Mouse (Mus musculus): ENCODE data around the gene Aggf1. TPM values are rescaled to one million over a fixed set of nuclear protein-coding genes. Genes with fewer than 3 reads are reported as not detected.

The Aggf1 gene
- 42.3 and 47.3 TPM in 2 replicates for polyA plus RNA-seq (2015; fragmentation: Nextera tagmentation; extraction: Ambion mirVana)

- H3K9ac ChIP-seq (replicated peaks; ENCODE audit: low read depth, low read length) = peak within 1 kb of the TSS; percentile 86
- H3K27ac ChIP-seq (ENCODE audit: low read length) = peak within 1 kb of the TSS; percentile 75
- peak within 1 kb of the TSS; percentile 84 for H3K4me3 ChIP-seq (replicated peaks; ENCODE audit: low read length)
- peak within 1 kb of the TSS; percentile 87 for H3K4me2 ChIP-seq (ENCODE audit: low read length)
- ATAC-seq = peak; percentile 99
- H3K4me1 ChIP-seq (replicated peaks; ENCODE audit: control insufficient read depth, insufficient read depth, low read length) = peaks cover 16% of the 10 kb centered on the region
- no peaks in the 10 kb centered on the region for H3K9me3 ChIP-seq (ENCODE audit: control insufficient read depth, low read length)
- no peaks in the 10 kb centered on the region for H3K27me3 ChIP-seq (replicated peaks; ENCODE audit: control insufficient read depth, insufficient read depth, low read length)
- under 1% methylated on average over 85 of the region's 86 CpGs for WGBS
- peaks cover 11% of the 10 kb centered on the region for H3K36me3 ChIP-seq (ENCODE audit: control insufficient read depth, insufficient read depth)
Measured at GRCm38 (mm10) chr13:95374701-95375553, at the start of gene Aggf1. Gene Aggf1, minus strand, starts transcription at chr13:95375352.

GRCm38 (mm10) chr13:95424932-95425331, 49.8 kb upstream of the Aggf1 start:
- 74% methylated on average over 7 of the region's 7 CpGs for WGBS
- H3K9me3 ChIP-seq (ENCODE audit: control insufficient read depth, low read length) = no peaks in the 10 kb centered on the region
- H3K27ac ChIP-seq (ENCODE audit: low read length) = no peak overlapping the region
- no peaks in the 10 kb centered on the region for H3K36me3 ChIP-seq (ENCODE audit: control insufficient read depth, insufficient read depth)
- H3K4me1 ChIP-seq (replicated peaks; ENCODE audit: control insufficient read depth, insufficient read depth, low read length) = peaks cover 7% of the 10 kb centered on the region
- H3K4me2 ChIP-seq (ENCODE audit: low read length) = no peak overlapping the region
- no peak overlapping the region for H3K4me3 ChIP-seq (replicated peaks; ENCODE audit: low read length)
- H3K27me3 ChIP-seq (replicated peaks; ENCODE audit: control insufficient read depth, insufficient read depth, low read length) = no peaks in the 10 kb centered on the region
- peak; percentile 40; the same call in 1 of the 2 replicates for ATAC-seq
- no peak overlapping the region for H3K9ac ChIP-seq (replicated peaks; ENCODE audit: low read depth, low read length)

GRCm38 (mm10) chr13:95419204-95419749, 44.1 kb upstream of the Aggf1 start:
- Histone ChIP-seq H3K4me2 (ENCODE audit: low read length) (peak overlapping the region; percentile 17), H3K4me1 (replicated peaks; ENCODE audit: control insufficient read depth, insufficient read depth, low read length) (peaks cover 11% of the 10 kb centered on the region), H3K9ac (replicated peaks; ENCODE audit: low read depth, low read length) (no peak overlapping the region), H3K9me3 (ENCODE audit: control insufficient read depth, low read length) (no peaks in the 10 kb centered on the region), H3K27me3 (replicated peaks; ENCODE audit: control insufficient read depth, insufficient read depth, low read length) (no peaks in the 10 kb centered on the region), H3K36me3 (ENCODE audit: control insufficient read depth, insufficient read depth) (no peaks in the 10 kb centered on the region), H3K27ac (ENCODE audit: low read length) (peak overlapping the region; percentile 4; the same call in 1 of the 2 replicates), H3K4me3 (replicated peaks; ENCODE audit: low read length) (no peak overlapping the region)
- WGBS = 20% methylated on average over 8 of the region's 8 CpGs
- ATAC-seq = peak; percentile 77

- H3K27me3 ChIP-seq (replicated peaks; ENCODE audit: control insufficient read depth, insufficient read depth, low read length) = no peaks in the 10 kb centered on the region
- ATAC-seq = 0 out of 2 replicates have a peak, but pooled peaks have one; percentile 8
- H3K36me3 ChIP-seq (ENCODE audit: control insufficient read depth, insufficient read depth) = no peaks in the 10 kb centered on the region
- H3K9me3 ChIP-seq (ENCODE audit: control insufficient read depth, low read length) = no peaks in the 10 kb centered on the region
- no peak overlapping the region for H3K4me3 ChIP-seq (replicated peaks; ENCODE audit: low read length)
- peaks cover 11% of the 10 kb centered on the region for H3K4me1 ChIP-seq (replicated peaks; ENCODE audit: control insufficient read depth, insufficient read depth, low read length)
- H3K4me2 ChIP-seq (ENCODE audit: low read length) = peak overlapping the region; percentile 17; the same call in 1 of the 2 replicates
- 27% methylated on average over 6 of the region's 6 CpGs for WGBS
- no peak overlapping the region for H3K9ac ChIP-seq (replicated peaks; ENCODE audit: low read depth, low read length)
- no peak overlapping the region for H3K27ac ChIP-seq (ENCODE audit: low read length)
Measured at GRCm38 (mm10) chr13:95418575-95419203, 43.5 kb upstream of the Aggf1 start.

- H3K9me3 ChIP-seq (ENCODE audit: control insufficient read depth, low read length) = no peaks in the 10 kb centered on the region
- no peak overlapping the region for H3K4me2 ChIP-seq (ENCODE audit: low read length)
- no peaks in the 10 kb centered on the region for H3K36me3 ChIP-seq (ENCODE audit: control insufficient read depth, insufficient read depth)
- no peak overlapping the region for H3K4me3 ChIP-seq (replicated peaks; ENCODE audit: low read length)
- no peak for ATAC-seq
- 70% methylated on average over 2 of the region's 2 CpGs for WGBS
- H3K9ac ChIP-seq (replicated peaks; ENCODE audit: low read depth, low read length) = no peak overlapping the region
- no peaks in the 10 kb centered on the region for H3K27me3 ChIP-seq (replicated peaks; ENCODE audit: control insufficient read depth, insufficient read depth, low read length)
- no peaks in the 10 kb centered on the region for H3K4me1 ChIP-seq (replicated peaks; ENCODE audit: control insufficient read depth, insufficient read depth, low read length)
- H3K27ac ChIP-seq (ENCODE audit: low read length) = no peak overlapping the region
Measured at GRCm38 (mm10) chr13:95412257-95412656, 37.1 kb upstream of the Aggf1 start.

- H3K27ac ChIP-seq (ENCODE audit: low read length) = no peak overlapping the region
- ATAC-seq = no peak
- no peak overlapping the region for H3K4me3 ChIP-seq (replicated peaks; ENCODE audit: low read length)
- H3K4me1 ChIP-seq (replicated peaks; ENCODE audit: control insufficient read depth, insufficient read depth, low read length) = no peaks in the 10 kb centered on the region
- H3K9me3 ChIP-seq (ENCODE audit: control insufficient read depth, low read length) = no peaks in the 10 kb centered on the region; the same call in 1 of the 2 replicates
- no peak overlapping the region for H3K9ac ChIP-seq (replicated peaks; ENCODE audit: low read depth, low read length)
- H3K27me3 ChIP-seq (replicated peaks; ENCODE audit: control insufficient read depth, insufficient read depth, low read length) = no peaks in the 10 kb centered on the region; the same call in 1 of the 2 replicates
- H3K36me3 ChIP-seq (ENCODE audit: control insufficient read depth, insufficient read depth) = no peaks in the 10 kb centered on the region
- 87% methylated on average over 7 of the region's 7 CpGs for WGBS
- no peak overlapping the region for H3K4me2 ChIP-seq (ENCODE audit: low read length)
Measured at GRCm38 (mm10) chr13:95393242-95393641, 18.1 kb upstream of the Aggf1 start.

GRCm38 (mm10) chr13:95389866-95390865, 15.0 kb upstream of the Aggf1 start:
- H3K4me3 ChIP-seq (replicated peaks; ENCODE audit: low read length) = no peak overlapping the region
- ATAC-seq = peak; percentile 71
- 33% methylated on average over 24 of the region's 24 CpGs for WGBS
- H3K27me3 ChIP-seq (replicated peaks; ENCODE audit: control insufficient read depth, insufficient read depth, low read length) = no peaks in the 10 kb centered on the region; the same call in 1 of the 2 replicates
- no peaks in the 10 kb centered on the region for H3K36me3 ChIP-seq (ENCODE audit: control insufficient read depth, insufficient read depth)
- H3K9me3 ChIP-seq (ENCODE audit: control insufficient read depth, low read length) = no peaks in the 10 kb centered on the region; the same call in 1 of the 2 replicates
- no peak overlapping the region for H3K27ac ChIP-seq (ENCODE audit: low read length)
- no peaks in the 10 kb centered on the region for H3K4me1 ChIP-seq (replicated peaks; ENCODE audit: control insufficient read depth, insufficient read depth, low read length)
- H3K4me2 ChIP-seq (ENCODE audit: low read length) = no peak overlapping the region
- H3K9ac ChIP-seq (replicated peaks; ENCODE audit: low read depth, low read length) = no peak overlapping the region

- WGBS = 88% methylated on average over 5 of the region's 5 CpGs
- H3K27ac ChIP-seq (ENCODE audit: low read length) = no peak overlapping the region
- no peaks in the 10 kb centered on the region; the same call in 1 of the 2 replicates for H3K27me3 ChIP-seq (replicated peaks; ENCODE audit: control insufficient read depth, insufficient read depth, low read length)
- no peak overlapping the region for H3K4me2 ChIP-seq (ENCODE audit: low read length)
- H3K9ac ChIP-seq (replicated peaks; ENCODE audit: low read depth, low read length) = no peak overlapping the region
- no peak for ATAC-seq
- no peaks in the 10 kb centered on the region for H3K36me3 ChIP-seq (ENCODE audit: control insufficient read depth, insufficient read depth)
- H3K4me3 ChIP-seq (replicated peaks; ENCODE audit: low read length) = no peak overlapping the region
- H3K9me3 ChIP-seq (ENCODE audit: control insufficient read depth, low read length) = no peaks in the 10 kb centered on the region
- H3K4me1 ChIP-seq (replicated peaks; ENCODE audit: control insufficient read depth, insufficient read depth, low read length) = no peaks in the 10 kb centered on the region
Measured at GRCm38 (mm10) chr13:95388226-95388625, 13.1 kb upstream of the Aggf1 start.
